Mouse (Mus musculus) megakaryocyte-erythroid progenitor cell, adult 5-6 weeks (primary cell): Measurements from ENCODE around the gene Dgkd. TPM values are rescaled to one million over a fixed set of nuclear protein-coding genes. Genes with fewer than 3 reads are reported as not detected.

Experiments
- ATAC-seq: replicated peaks from 2 replicates; pipeline ENCODE4 v1.8.0; 2016; ENCODE audit warnings: mild to moderate bottlenecking, inconsistent platforms; ENCODE audit not compliant: severe bottlenecking, poor library complexity, low FRiP score, low TSS enrichment
- total RNA-seq, 2 experiments: library from RNA; stranded (forward) in 1 of 2; stranded (reverse) in 1 of 2; fragments of 200-1000, 215-1000 nt in 1 of 2; fragments of >200 nt in 1 of 2; fragmentation: Nextera tagmentation in 1 of 2; gene quantifications; 2 replicates each; pipeline ENCODE4 v1.2.3; 2014 to 2017

The Dgkd gene
- total RNA-seq, 2 experiments from 2014 or later: 26.8 to 42.1 TPM

- ATAC-seq: no peak
Observed at GRCm38 (mm10) chr1:87992716-87993115, 139.6 kb downstream of the Dgkd start.

Other genes with a start within 250 kb of the Dgkd start
- gene Inpp5d, start 233.0 kb upstream of the Dgkd start, total RNA-seq (2014; fragmentation: Nextera tagmentation): 86.4 and 96.9 TPM in 2 replicates
- gene Inpp5d, start 233.0 kb upstream of the Dgkd start, total RNA-seq (2017): 48.1 and 59.8 TPM in 2 replicates
- 43.1 and 47.6 TPM in 2 replicates for gene Atg16l1, start 97.4 kb upstream of the Dgkd start, total RNA-seq (2014; fragmentation: Nextera tagmentation)
- gene Atg16l1, start 97.4 kb upstream of the Dgkd start, total RNA-seq (2017): 58.1 and 59.8 TPM in 2 replicates
- gene Sag, start 49.6 kb upstream of the Dgkd start, total RNA-seq (2014; fragmentation: Nextera tagmentation): 2.1 and 3.2 TPM in 2 replicates
- gene Sag, start 49.6 kb upstream of the Dgkd start, total RNA-seq (2017): 0.95 and 2.0 TPM in 2 replicates
- gene Usp40, start 155.3 kb downstream of the Dgkd start, total RNA-seq (2014; fragmentation: Nextera tagmentation): 12.7 and 16.0 TPM in 2 replicates
- 11.5 and 14.8 TPM in 2 replicates for gene Usp40, start 155.3 kb downstream of the Dgkd start, total RNA-seq (2017)
- not detected in 2 replicates for gene Ugt1a10, start 202.1 kb downstream of the Dgkd start, total RNA-seq (2014; fragmentation: Nextera tagmentation)
- gene Ugt1a10, start 202.1 kb downstream of the Dgkd start, total RNA-seq (2017): not detected in 2 replicates
- not detected in 2 replicates for gene Ugt1a9, start 217.5 kb downstream of the Dgkd start, total RNA-seq (2014; fragmentation: Nextera tagmentation)
- 2.4 TPM in 1 of 2 replicates, not detected in the other for gene Ugt1a9, start 217.5 kb downstream of the Dgkd start, total RNA-seq (2017)
- gene Ugt1a8, start 234.5 kb downstream of the Dgkd start, total RNA-seq (2014; fragmentation: Nextera tagmentation): not detected in 2 replicates
- not detected in 2 replicates for gene Ugt1a8, start 234.5 kb downstream of the Dgkd start, total RNA-seq (2017)
- 0.11 TPM in 1 of 2 replicates, not detected in the other for gene Ugt1a7c, start 241.8 kb downstream of the Dgkd start, total RNA-seq (2014; fragmentation: Nextera tagmentation)
- gene Ugt1a7c, start 241.8 kb downstream of the Dgkd start, total RNA-seq (2017): 0.61 and 2.3 TPM in 2 replicates
- gene Ugt1a6b, start 250.0 kb downstream of the Dgkd start, total RNA-seq (2014; fragmentation: Nextera tagmentation): 0.83 and 0.99 TPM in 2 replicates
- gene Ugt1a6b, start 250.0 kb downstream of the Dgkd start, total RNA-seq (2017): not detected in 2 replicates